Mouse (Mus musculus): ENCODE data around the gene Gkn3. TPM values are rescaled to one million over a fixed set of nuclear protein-coding genes. Genes with fewer than 3 reads are reported as not detected.

Gene Gkn3
- not detected for polyA plus RNA-seq (2017; shearing (Covaris generic))

GRCm38 (mm10) chr6:87388877-87389276, at the start of gene Gkn3:
TSS of gene Gkn3 (minus strand) at chr6:87388935.
- no peak for ATAC-seq

GRCm38 (mm10) chr6:87436745-87437144, 48.0 kb upstream of the Gkn3 start:
- ATAC-seq: no peak

GRCm38 (mm10) chr6:87435791-87436190, 47.1 kb upstream of the Gkn3 start:
- ATAC-seq: no peak

- ATAC-seq: no peak
Observed at GRCm38 (mm10) chr6:87428487-87429044, 39.8 kb upstream of the Gkn3 start, which contains the start of gene Bmp10. TSS of gene Bmp10 (plus strand) at chr6:87428994.

GRCm38 (mm10) chr6:87427616-87428015, 38.9 kb upstream of the Gkn3 start:
- ATAC-seq: no peak

GRCm38 (mm10) chr6:87426954-87427353, 38.2 kb upstream of the Gkn3 start:
- no peak for ATAC-seq

- ATAC-seq: no peak
Observed at GRCm38 (mm10) chr6:87424037-87424816, 35.5 kb upstream of the Gkn3 start.

- ATAC-seq: no peak
Observed at GRCm38 (mm10) chr6:87422304-87422703, 33.6 kb upstream of the Gkn3 start.

- no peak for ATAC-seq
Observed at GRCm38 (mm10) chr6:87412011-87412410, 23.3 kb upstream of the Gkn3 start.

- no peak for ATAC-seq
Observed at GRCm38 (mm10) chr6:87401456-87401855, 12.7 kb upstream of the Gkn3 start.

- ATAC-seq: peak; percentile 78
Observed at GRCm38 (mm10) chr6:87399886-87400566, 11.3 kb upstream of the Gkn3 start.

GRCm38 (mm10) chr6:87399137-87399536, 10.4 kb upstream of the Gkn3 start:
- peak; percentile 80 for ATAC-seq

- ATAC-seq: no peak
Observed at GRCm38 (mm10) chr6:87394783-87395182, 6.0 kb upstream of the Gkn3 start.

- no peak for ATAC-seq
Observed at GRCm38 (mm10) chr6:87393466-87394205, 4.9 kb upstream of the Gkn3 start.

- no peak for ATAC-seq
Observed at GRCm38 (mm10) chr6:87389455-87389989, 787 bp upstream of the Gkn3 start.

- no peak for ATAC-seq
Observed at GRCm38 (mm10) chr6:87386681-87387080, 2.1 kb downstream of the Gkn3 start.

- ATAC-seq: no peak
Observed at GRCm38 (mm10) chr6:87386203-87386602, 2.5 kb downstream of the Gkn3 start.

GRCm38 (mm10) chr6:87384761-87385160, 4.0 kb downstream of the Gkn3 start:
- ATAC-seq: no peak

GRCm38 (mm10) chr6:87383926-87384691, 4.6 kb downstream of the Gkn3 start:
- peak; percentile 52 for ATAC-seq

GRCm38 (mm10) chr6:87373057-87373456, 15.7 kb downstream of the Gkn3 start, which contains the start of gene Gkn2:
TSS of gene Gkn2 (plus strand) at chr6:87373357.
- ATAC-seq: no peak

GRCm38 (mm10) chr6:87369223-87369622, 19.5 kb downstream of the Gkn3 start:
- no peak for ATAC-seq

GRCm38 (mm10) chr6:87354441-87354840, 34.3 kb downstream of the Gkn3 start:
- no peak for ATAC-seq

Data from activated CD4-positive, CD25-positive, alpha-beta regulatory T cell, adult 4 months (primary cell).